Mouse (Mus musculus) intestine, embryonic 14.5 days (tissue): ENCODE measurements at regions not wholly inside any gene's neighbourhood (a gene's known extent, or its start where the extent isn't known, plus 50 kb on each side); places are given as distances from the start of the nearest gene placed in this dataset.

Experiments used
- ATAC-seq: fragments of 200-750 bp; cut with Nextera tagmentation; replicated peaks from 2 replicates; pipeline ENCODE4 v1.8.0; 2017; ENCODE audit warnings: low read depth, moderate number of reproducible peaks, moderate TSS enrichment, moderate library complexity; ENCODE audit not compliant: low FRiP score, low TSS enrichment
- DNase-seq: peaks from one replicate; pipeline ENCODE4 v3.0.0-alpha.2; 2018; ENCODE audit warnings: low spot score
- H3K27ac ChIP-seq: fragments of 300-500 bp; sonication (generic); 2 replicates; pipeline ENCODE4 v1.5.1; 2014; ENCODE audit warnings: low read depth, mild to moderate bottlenecking, control low read depth
- H3K27me3 ChIP-seq: fragments of 300-500 bp; sonication (generic); replicated peaks from 2 replicates; pipeline ENCODE4 v1.6.1; 2014; ENCODE audit warnings: low read length, control low read depth; ENCODE audit not compliant: control insufficient read depth, insufficient read depth
- H3K36me3 ChIP-seq: fragments of 300-500 bp; sonication (generic); 2 replicates; pipeline ENCODE4 v1.6.1; 2014; ENCODE audit warnings: low read length, control low read depth; ENCODE audit not compliant: control insufficient read depth, insufficient read depth
- H3K4me1 ChIP-seq: fragments of 300-500 bp; sonication (generic); replicated peaks from 2 replicates; pipeline ENCODE4 v1.6.1; 2014; ENCODE audit warnings: low read length, control low read depth, mixed read lengths; ENCODE audit not compliant: control insufficient read depth, insufficient read depth
- H3K4me2 ChIP-seq: fragments of 300-500 bp; sonication (generic); 2 replicates; pipeline ENCODE4 v1.6.1; 2014; ENCODE audit warnings: low read length
- H3K4me3 ChIP-seq: fragments of 300-500 bp; sonication (generic); 2 replicates; pipeline ENCODE4 v1.5.1; 2014; ENCODE audit warnings: low read depth, low read length, control low read depth, mixed read lengths
- H3K9ac ChIP-seq: fragments of 300-500 bp; sonication (generic); 2 replicates; pipeline ENCODE4 v1.6.1; 2014; ENCODE audit warnings: mild to moderate bottlenecking, low read length
- H3K9me3 ChIP-seq: fragments of 300-500 bp; sonication (generic); 2 replicates; pipeline ENCODE4 v1.6.1; 2016; ENCODE audit warnings: low read length, control low read depth; ENCODE audit not compliant: control insufficient read depth
- WGBS: fragments of 180-500 bp; shearing (Covaris S2); extraction: QIAGEN DNeasy Blood & Tissue Kit; methylation state at CpG from one replicate; pipeline ENCODE4 v1.1.7; 2014; 5-methylcytosine and 5-hydroxymethylcytosine counted together

- 88% methylated on average over 8 of the region's 8 CpGs for WGBS
- Histone ChIP-seq H3K27ac (no peak overlapping the region), H3K4me1 (no peaks in the 10 kb centered on the region), H3K36me3 (no peaks in the 10 kb centered on the region), H3K9ac (no peak overlapping the region), H3K27me3 (no peaks in the 10 kb centered on the region), H3K9me3 (no peaks in the 10 kb centered on the region), H3K4me3 (no peak overlapping the region), H3K4me2 (no peak overlapping the region)
- DNase-seq, result no peak
- ATAC-seq, result no peak
Observed at GRCm38 (mm10) chr19:15583106-15583781, 363.9 kb downstream of the Psat1 start.

GRCm38 (mm10) chr19:15571204-15571603, 375.9 kb downstream of the Psat1 start:
- Histone ChIP-seq H3K4me2 (no peak overlapping the region), H3K27me3 (no peaks in the 10 kb centered on the region), H3K9me3 (no peaks in the 10 kb centered on the region), H3K36me3 (no peaks in the 10 kb centered on the region), H3K4me1 (no peaks in the 10 kb centered on the region), H3K27ac (no peak overlapping the region), H3K9ac (no peak overlapping the region), H3K4me3 (no peak overlapping the region)
- ATAC-seq, result no peak
- DNase-seq, result no peak
- 83% methylated on average over 9 of the region's 9 CpGs for WGBS

- H3K36me3 ChIP-seq, result no peaks in the 10 kb centered on the region
- no peak overlapping the region for H3K27ac ChIP-seq
- 92% methylated on average over 5 of the region's 5 CpGs for WGBS
- DNase-seq (no peak), ATAC-seq (no peak)
- H3K4me1 ChIP-seq, result no peaks in the 10 kb centered on the region
- no peaks in the 10 kb centered on the region for H3K27me3 ChIP-seq
- no peaks in the 10 kb centered on the region for H3K9me3 ChIP-seq
- no peak overlapping the region for H3K4me3 ChIP-seq
- H3K9ac ChIP-seq, result no peak overlapping the region
- H3K4me2 ChIP-seq, result no peak overlapping the region
Observed at GRCm38 (mm10) chr19:15561511-15561910, 385.6 kb downstream of the Psat1 start.

GRCm38 (mm10) chr19:15553953-15554352, 393.2 kb downstream of the Psat1 start:
- H3K36me3 ChIP-seq, result no peaks in the 10 kb centered on the region
- H3K9me3 ChIP-seq, result no peaks in the 10 kb centered on the region
- 84% methylated on average over 8 of the region's 8 CpGs for WGBS
- H3K27me3 ChIP-seq, result no peaks in the 10 kb centered on the region
- DNase-seq (no peak), ATAC-seq (no peak)
- H3K9ac ChIP-seq, result no peak overlapping the region
- H3K4me1 ChIP-seq, result no peaks in the 10 kb centered on the region
- no peak overlapping the region for H3K4me3 ChIP-seq
- no peak overlapping the region for H3K4me2 ChIP-seq
- H3K27ac ChIP-seq, result no peak overlapping the region

GRCm38 (mm10) chr19:15517853-15518252, 429.3 kb downstream of the Psat1 start:
- Histone ChIP-seq H3K27me3 (no peaks in the 10 kb centered on the region), H3K36me3 (no peaks in the 10 kb centered on the region), H3K9me3 (peaks cover under 1% of the 10 kb centered on the region; the same call in 1 of the 2 replicates), H3K9ac (no peak overlapping the region), H3K4me3 (no peak overlapping the region), H3K4me2 (no peak overlapping the region), H3K27ac (no peak overlapping the region), H3K4me1 (no peaks in the 10 kb centered on the region)
- ATAC-seq (no peak), DNase-seq (no peak)
- 86% methylated on average over 3 of the region's 3 CpGs for WGBS

GRCm38 (mm10) chr19:15516566-15517305, 430.4 kb downstream of the Psat1 start:
- Histone ChIP-seq H3K4me1 (no peaks in the 10 kb centered on the region), H3K4me2 (no peak overlapping the region; the same call in 1 of the 2 replicates), H3K36me3 (no peaks in the 10 kb centered on the region), H3K4me3 (no peak overlapping the region), H3K27me3 (no peaks in the 10 kb centered on the region), H3K27ac (no peak overlapping the region), H3K9ac (no peak overlapping the region), H3K9me3 (no peaks in the 10 kb centered on the region)
- 32% methylated on average over 17 of the region's 17 CpGs for WGBS
- ATAC-seq (no peak), DNase-seq (no peak)

- Histone ChIP-seq H3K9me3 (no peaks in the 10 kb centered on the region), H3K4me2 (no peak overlapping the region), H3K36me3 (no peaks in the 10 kb centered on the region), H3K27ac (no peak overlapping the region), H3K4me3 (no peak overlapping the region), H3K4me1 (no peaks in the 10 kb centered on the region), H3K27me3 (no peaks in the 10 kb centered on the region), H3K9ac (no peak overlapping the region)
- ATAC-seq (no peak), DNase-seq (no peak)
- WGBS, result 80% methylated on average over 4 of the region's 4 CpGs
Observed at GRCm38 (mm10) chr19:15513197-15513596, 433.9 kb downstream of the Psat1 start.

- Histone ChIP-seq H3K27me3 (no peaks in the 10 kb centered on the region), H3K9ac (no peak overlapping the region), H3K9me3 (no peaks in the 10 kb centered on the region), H3K4me3 (no peak overlapping the region), H3K27ac (no peak overlapping the region), H3K36me3 (no peaks in the 10 kb centered on the region), H3K4me2 (no peak overlapping the region), H3K4me1 (no peaks in the 10 kb centered on the region)
- DNase-seq (no peak), ATAC-seq (no peak)
- WGBS, result 75% methylated on average over 1 of the region's 1 CpGs
Observed at GRCm38 (mm10) chr19:15510395-15510794, 436.7 kb downstream of the Psat1 start.

GRCm38 (mm10) chr19:15502985-15503354, 444.2 kb downstream of the Psat1 start:
- H3K4me2 ChIP-seq, result no peak overlapping the region
- DNase-seq, result no peak
- H3K9me3 ChIP-seq, result no peaks in the 10 kb centered on the region
- no peaks in the 10 kb centered on the region for H3K36me3 ChIP-seq
- no peaks in the 10 kb centered on the region for H3K4me1 ChIP-seq
- no peak overlapping the region for H3K4me3 ChIP-seq
- no peak overlapping the region for H3K27ac ChIP-seq
- no peaks in the 10 kb centered on the region for H3K27me3 ChIP-seq
- WGBS, result 80% methylated on average over 1 of the region's 1 CpGs
- no peak overlapping the region for H3K9ac ChIP-seq
- no peak for ATAC-seq
